Mouse (Mus musculus): Measurements from ENCODE around the gene Smg8.

Gene Smg8

DNA sequence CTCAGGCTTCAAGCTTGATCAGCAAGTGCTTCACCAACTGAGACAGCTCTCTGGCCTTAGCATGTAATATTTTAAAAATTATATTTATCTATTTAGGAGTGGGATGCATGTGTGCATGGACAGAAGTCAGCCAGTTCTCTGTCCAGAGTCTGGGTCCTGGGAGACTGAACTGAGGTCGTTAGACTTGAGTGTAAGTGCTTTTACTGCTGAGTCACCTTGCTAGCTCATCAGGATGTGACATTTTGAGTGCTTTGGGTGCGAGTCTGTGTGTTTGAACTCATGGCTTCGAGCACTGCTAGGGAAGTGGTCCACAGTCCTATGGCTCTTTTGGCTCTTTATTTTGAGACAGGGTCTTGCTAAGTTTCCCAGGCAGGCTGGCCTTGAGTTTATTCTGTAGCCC, 43.5 kb downstream of the Smg8 start:
- DNase-seq = no peak

DNA sequence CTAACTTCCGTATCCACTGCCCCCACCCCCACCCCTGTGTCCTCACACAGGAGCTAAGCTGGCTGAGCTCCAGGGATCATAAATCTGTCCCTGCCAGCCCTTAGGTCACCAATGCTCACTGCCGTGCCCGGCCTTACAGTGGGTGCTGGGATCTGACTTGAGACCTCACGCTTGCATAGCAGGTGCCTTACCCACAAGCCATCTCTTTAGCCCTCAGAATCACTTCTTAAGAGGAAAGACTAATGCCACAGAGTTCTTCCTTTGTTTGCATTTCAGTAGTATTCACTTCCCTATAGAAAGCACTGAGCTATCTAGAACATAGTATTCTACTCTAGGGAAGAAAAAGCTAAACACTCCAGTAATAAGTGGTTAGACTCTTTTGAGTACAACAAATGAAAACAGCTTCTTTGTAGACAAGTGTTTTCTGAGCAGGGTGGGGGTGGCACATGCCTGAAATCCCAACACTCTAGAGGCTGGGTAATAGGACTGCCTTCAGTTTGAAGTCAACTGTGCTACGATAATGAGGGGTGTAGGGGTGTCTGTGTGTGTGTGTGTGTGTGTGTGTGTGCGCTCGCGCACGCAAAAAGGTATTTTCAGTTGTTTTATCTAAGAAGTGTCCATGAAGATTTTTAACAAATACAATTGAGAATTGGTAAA, 47.1 kb downstream of the Smg8 start:
- no peak for DNase-seq

DNA sequence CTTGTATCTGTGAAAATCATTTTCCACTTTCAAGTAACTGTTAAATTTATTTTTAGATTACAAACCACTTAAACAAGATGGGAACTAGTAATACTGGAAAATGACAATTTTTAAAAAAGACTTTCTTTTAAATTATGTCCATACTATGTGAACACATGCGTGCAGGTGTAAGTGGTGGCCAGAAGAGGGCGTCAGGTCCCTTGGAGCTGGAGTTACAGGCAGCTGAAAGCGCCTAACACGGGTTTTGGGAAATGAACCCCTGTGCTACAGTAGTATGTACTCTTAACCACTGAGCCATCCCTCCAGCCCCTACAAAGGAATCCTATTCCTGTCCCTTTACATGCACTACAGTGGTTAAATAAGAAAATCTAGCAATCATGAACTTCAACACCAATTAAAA, 50.4 kb downstream of the Smg8 start:
- DNase-seq = no peak

DNA sequence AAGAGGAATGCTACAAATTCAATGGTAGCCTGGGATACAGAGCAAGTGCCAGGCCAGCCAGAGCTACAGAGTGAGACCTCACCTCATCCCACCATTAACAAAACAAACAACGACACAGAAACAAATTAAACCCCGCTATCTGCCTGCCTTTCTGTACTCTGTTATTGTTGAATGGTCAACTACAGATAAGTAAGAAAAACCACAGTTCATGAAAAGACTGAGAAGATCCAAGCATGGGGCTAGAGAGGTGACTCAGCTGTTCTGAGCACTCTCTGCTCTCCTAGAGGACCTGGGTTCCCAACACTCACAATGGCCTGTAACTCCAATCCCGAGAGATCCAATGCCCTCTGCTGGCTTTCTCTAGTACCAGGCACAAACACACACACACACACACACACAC, 58.4 kb downstream of the Smg8 start:
- no peak for DNase-seq
